Mouse (Mus musculus) midbrain, embryonic 16.5 days (tissue): ENCODE results near the gene Ambp. TPM values are rescaled to one million over a fixed set of nuclear protein-coding genes. Genes with fewer than 3 reads are reported as not detected.

ENCODE experiments used
- polyA plus RNA-seq: library from polyadenylated mRNA; unstranded; fragments of >200 nt; fragmentation: Nextera tagmentation; extraction: Ambion mirVana; gene quantifications from 2 replicates; pipeline ENCODE4 v1.2.1, GENCODE M21; 2015

Gene Ambp
- polyA plus RNA-seq, 1 experiment from 2014 or later, result not detected

Other genes starting within 250 kb of the Ambp start
- 29.6 and 34.9 TPM in 2 replicates for gene Zfp618, start 189.2 kb downstream of the Ambp start, polyA plus RNA-seq
- gene Kif12, start 17.3 kb upstream of the Ambp start, polyA plus RNA-seq, result 0.06 and 0.09 TPM in 2 replicates
- gene Col27a1, start 59.2 kb upstream of the Ambp start, polyA plus RNA-seq, result 1.6 TPM in 2 replicates
- not detected in 2 replicates for gene Orm1, start 189.8 kb upstream of the Ambp start, polyA plus RNA-seq
- not detected in 2 replicates for gene Orm3, start 201.4 kb upstream of the Ambp start, polyA plus RNA-seq
- not detected in 2 replicates for gene Orm2, start 207.7 kb upstream of the Ambp start, polyA plus RNA-seq
- gene Akna, start 248.6 kb upstream of the Ambp start, polyA plus RNA-seq, result 5.3 and 6.0 TPM in 2 replicates